Mouse (Mus musculus) lung, postnatal 25 days (tissue): Measurements from ENCODE around the gene Rnd1.

ENCODE experiments used
- DNase-seq: peaks from one replicate; pipeline ENCODE4 v3.0.0; 2022; ENCODE audit warnings: low spot score

Gene Rnd1

DNA sequence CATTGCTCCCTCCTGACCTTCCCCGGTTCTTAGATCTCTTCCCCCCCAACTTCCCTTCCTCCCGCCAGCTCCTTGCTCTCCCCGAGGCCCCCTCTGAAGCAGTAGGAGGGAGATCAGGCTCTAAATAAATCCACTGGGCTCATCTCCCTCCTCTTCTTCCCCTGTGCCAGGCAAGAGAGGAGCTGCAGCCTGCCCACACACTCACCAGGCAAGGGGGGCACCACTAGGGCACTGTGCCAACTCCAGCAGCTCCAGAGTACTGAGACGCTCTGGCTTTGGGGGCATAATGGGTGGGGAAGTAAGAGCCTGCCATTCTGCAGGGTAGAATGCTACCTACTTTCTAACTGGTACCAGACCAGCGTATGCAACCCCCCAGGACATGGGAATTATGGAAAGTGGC lies 40.7 kb downstream of the Rnd1 start:
- no peak for DNase-seq

DNA sequence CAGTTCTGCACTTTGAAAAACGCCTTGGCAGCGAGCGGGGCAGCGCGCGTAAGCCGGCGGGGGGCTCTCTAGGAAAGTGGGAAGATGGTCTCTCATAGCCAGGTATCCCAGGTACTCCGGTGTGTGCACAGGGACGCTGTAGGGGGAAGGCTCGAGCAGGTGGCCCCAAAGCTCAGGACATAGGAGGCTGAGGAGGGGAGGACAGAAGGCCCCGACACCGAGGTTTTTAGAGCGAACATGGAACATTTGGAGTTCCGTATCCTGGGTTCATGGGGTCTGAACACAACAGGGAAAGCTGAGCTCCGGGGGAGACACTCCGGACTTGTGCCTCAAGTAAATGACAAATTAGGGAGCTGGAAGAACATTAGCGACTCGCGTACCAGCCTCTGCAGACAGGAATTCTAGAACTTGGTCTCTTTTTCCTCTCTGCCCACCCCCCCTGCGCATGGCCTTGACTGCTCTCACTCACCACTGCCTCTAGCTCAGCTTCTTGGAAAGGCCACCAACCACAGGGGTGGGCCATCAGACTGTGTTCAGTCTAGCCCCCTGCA lies 41.9 kb downstream of the Rnd1 start:
- DNase-seq: no peak

GRCm38 (mm10) chr15:98634541-98635081 lies 42.6 kb downstream of the Rnd1 start:
- peak; percentile 72 for DNase-seq

DNA sequence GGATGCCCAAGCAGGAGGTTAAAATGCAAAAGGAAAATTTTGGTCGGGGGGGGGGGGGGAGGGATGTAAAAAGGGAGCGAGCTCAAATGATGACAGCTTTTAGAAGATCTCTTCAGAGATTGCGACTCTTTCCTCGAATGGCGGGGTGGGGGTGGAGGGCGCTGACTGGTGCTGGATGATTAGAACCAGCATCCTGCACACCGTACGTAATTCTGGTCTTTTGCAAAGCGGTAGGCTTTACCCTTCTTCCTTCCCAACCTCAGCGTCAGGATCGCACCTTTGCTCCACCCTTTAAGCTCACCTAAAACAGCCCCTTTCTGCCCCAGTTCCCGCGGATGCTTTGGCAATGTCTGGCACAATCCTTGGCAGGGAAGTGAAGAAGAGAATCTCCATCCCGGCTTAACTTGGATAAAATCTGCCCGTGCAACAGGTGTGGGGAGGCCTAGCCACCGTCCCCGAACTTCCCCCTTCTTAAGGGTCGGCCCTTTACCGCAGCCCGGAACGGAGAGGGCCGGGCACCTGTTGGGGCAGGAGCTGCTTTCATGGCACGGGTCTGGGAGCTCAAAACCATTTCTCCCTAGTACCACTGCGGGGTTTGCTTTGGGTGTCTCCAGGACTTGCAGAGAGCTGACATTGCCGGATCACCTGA lies 43.3 kb downstream of the Rnd1 start:
- no peak for DNase-seq

DNA sequence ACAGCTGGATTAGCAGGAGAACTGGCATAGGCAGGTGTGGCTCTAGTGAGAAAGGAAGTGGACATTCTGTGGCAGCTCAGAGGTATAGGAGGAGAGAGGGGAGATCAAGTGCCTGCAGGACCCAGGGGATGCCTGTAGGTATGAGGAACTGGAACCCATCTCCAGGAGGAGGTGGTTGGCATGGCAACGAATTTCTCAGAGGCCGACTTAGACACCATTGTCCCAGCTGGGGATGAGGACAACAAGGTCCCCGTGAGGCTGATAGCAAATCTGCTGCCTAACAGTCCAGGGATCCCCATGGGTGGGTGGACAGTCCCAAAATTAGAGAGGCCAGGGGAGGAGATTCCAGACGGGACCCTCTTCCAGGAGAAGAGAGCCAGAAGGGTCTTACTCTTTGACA lies 44.3 kb downstream of the Rnd1 start:
- no peak for DNase-seq

- DNase-seq: peak; percentile 64
These were observed 45.0 kb downstream of the Rnd1 start for GRCm38 (mm10) chr15:98632107-98632744.

GRCm38 (mm10) chr15:98631493-98631892 lies 45.8 kb downstream of the Rnd1 start:
- DNase-seq: peak; percentile 48

GRCm38 (mm10) chr15:98630540-98630939 lies 46.7 kb downstream of the Rnd1 start, which contains the start of gene Cacnb3:
Gene Cacnb3 (plus strand): TSS chr15:98630840.
- DNase-seq: no peak

DNA sequence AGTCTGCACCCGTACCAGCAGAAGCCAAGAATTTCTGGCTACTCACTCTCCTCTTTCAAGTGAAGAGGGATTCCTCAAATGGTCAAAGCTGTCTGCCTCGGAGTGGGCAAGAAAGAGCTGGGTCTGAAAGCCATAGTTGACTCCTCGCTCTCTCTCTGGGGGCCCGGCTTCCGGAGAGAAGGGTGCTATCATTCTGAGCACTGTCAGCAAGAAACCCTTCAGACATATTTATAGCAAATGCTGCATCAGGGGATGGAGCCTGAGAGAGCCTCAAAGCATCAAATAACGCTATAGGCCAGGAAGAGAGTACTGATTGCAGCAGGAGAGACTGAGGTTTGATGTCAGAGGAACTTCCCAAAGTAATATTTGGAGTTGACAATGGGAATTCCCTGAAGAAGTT lies 47.8 kb downstream of the Rnd1 start:
- DNase-seq: no peak

GRCm38 (mm10) chr15:98628589-98629254 lies 48.5 kb downstream of the Rnd1 start:
- DNase-seq: no peak

GRCm38 (mm10) chr15:98626487-98627212 lies 50.6 kb downstream of the Rnd1 start:
- no peak for DNase-seq

DNA sequence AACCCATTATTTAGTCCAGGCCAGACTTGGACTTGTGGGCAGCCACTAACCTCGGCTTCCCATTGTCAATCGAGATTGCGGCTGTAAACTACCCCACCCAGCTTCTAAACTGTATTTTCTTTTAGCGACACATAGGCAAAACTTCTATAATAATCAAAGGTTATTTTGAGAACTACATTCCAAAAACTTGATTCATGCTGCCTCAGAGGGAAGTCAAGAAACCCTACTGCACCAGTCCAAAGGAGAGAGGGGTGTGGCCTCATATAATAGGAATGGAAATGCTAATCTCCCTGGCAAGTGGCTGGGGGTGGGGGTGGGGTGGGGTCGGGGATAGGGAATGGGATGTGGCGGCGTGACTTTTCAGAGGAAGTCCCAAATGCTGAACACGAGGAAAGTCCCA lies 51.2 kb downstream of the Rnd1 start:
- DNase-seq: no peak

DNA sequence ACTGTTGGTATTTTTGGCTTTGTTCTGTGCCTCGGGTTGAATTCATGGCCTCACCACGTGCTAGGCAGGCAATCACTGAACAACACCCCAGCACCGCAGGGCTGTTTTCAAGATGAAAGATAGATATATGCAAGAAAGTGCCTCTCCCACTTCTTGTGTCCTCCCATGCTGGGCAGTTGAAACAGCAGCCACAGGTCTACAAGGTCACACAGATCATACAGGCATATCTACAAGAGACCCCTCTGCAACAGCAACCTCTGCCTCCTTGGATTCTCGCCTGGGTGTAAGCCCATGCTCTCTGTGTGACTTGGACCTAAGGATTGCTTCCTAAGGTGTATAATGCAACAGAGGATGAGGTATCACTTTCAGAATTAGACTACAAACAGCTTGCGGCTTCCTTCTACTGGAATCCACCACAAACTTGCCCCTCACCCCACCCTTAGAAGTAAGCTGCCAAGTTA lies 53.9 kb downstream of the Rnd1 start:
- no peak for DNase-seq

GRCm38 (mm10) chr15:98622721-98623120 lies 54.5 kb downstream of the Rnd1 start:
- DNase-seq: no peak

DNA sequence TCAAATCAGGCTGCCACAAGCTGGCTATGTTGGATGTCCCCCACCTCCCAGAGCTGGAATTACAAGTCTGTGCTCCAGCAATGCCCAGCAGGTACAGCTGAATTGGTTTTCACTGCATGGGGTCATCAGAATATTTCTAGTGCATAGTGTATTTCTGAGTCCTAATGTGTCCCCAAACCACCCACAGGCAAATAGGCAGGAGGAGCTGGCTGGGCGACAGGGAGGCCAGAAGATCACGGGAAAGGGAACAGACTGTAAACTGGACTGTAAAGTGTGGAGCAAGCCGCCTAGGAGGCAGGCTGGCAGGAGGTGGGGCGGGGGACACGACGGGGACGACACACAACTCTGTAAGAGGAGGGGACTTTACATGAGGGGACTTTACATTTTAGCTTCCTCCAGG lies 55.1 kb downstream of the Rnd1 start:
- no peak for DNase-seq

DNA sequence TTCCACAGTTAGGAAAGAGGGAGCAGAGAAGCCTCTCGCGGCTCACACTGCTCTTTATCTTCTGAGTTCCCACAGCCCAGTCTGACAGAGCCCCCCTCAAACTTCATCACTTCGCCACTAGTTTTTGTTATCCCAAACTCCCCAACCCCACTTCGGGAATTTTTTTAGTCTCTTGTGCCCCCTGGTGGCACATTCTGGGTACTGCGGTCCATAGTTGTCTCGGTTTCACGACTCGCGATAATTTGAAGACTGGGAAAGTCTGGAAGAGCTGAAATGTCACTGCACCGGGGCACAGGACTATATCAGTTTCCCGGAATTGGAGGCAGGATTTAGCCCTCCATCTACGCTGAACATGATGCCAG lies 60.1 kb downstream of the Rnd1 start:
- peak; percentile 66 for DNase-seq

DNA sequence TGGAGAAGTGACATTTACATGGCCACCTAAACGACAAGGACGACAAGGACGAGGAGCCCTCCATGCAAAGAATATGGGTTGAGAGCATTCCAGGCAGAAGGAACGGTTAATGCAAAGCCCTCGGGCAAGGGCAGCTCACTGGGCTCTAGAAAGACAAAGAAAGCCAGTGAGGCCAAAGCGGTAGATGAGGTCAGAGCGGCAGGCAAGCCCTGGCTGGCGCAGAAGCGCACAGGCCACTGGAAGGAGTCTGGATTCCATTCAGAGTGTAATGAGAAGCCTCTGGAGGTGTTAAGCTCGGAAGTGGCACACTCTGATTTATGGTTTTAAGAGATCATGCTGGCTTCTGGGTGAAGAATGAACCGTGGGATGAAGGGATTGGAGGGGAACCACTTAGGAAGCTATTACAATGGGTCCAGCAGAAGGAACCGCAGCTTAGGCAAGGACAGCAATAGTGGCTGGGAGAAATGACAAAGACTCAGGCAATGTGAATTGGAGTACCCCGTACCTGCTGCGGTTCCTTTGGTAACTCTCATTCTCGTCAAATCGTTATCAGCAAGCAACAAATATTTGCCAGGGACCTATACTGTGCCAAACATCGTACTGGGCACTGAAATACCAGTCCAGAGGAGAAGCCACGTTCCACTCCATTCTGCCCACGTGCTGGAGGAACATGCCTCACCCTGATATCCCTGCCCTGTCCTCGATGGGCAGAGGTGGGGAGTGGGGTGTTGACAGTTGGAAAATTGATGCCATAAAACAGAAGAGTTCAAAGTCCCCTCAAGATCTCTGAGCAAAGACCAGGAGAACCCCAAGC lies 60.7 kb downstream of the Rnd1 start:
- DNase-seq: no peak

DNA sequence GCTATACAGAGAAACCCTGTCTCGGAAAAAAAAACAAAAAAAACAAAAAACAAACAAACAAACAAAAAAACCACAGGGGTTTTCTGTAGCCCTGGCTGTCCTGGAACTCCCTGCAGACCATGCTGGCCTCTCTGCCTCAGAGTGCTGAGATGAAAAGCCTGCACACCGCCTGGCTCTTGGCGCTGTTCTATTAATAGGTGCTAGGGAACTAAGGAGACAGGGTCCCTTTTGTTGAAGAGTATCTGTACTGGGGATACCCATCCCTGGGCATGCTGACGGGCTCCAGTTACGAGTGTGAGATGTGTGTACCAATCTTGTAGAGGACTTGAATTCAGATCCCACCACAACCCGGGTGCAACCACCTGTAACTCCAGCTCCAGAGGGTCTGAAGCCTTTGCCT lies 61.5 kb downstream of the Rnd1 start:
- no peak for DNase-seq

GRCm38 (mm10) chr15:98614971-98615370 lies 62.3 kb downstream of the Rnd1 start:
- DNase-seq: no peak

DNA sequence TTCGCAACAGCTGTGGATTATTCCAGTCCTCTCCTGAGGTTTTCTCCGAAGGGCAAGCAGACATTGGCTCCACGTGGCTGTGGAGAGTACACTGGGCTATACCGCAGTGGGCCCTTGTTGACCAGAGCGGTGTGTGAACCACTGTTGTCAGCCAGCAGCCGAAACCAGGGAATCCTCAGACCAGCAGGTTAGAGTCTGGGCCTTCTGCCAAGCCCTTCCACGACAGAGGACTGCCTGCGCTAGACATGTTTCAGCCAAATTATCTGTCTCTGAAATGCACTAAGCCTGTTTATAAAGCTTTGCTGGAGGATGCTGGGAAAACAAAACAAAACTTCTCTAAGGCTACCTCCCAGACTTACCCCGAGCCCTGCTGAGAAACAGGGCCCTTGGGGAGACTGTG lies 62.7 kb downstream of the Rnd1 start:
- no peak for DNase-seq
